Mouse (Mus musculus) cerebellum, postnatal 25 days (tissue): ENCODE measurements at regions not wholly inside any gene's neighbourhood (a gene's known extent, or its start where the extent isn't known, plus 50 kb on each side); places are given as distances from the start of the nearest gene placed in this dataset.
A peak's percentile ranks its signal among the peaks of the same experiment; 100 is the strongest.

Experiments
- DNase-seq, 2 experiments: peaks; one replicate each; pipeline ENCODE4 v3.0.0; 2021; ENCODE audit warnings: mixed read lengths in 2 of 2

GRCm38 (mm10) chr11:52551451-52551850 lies 155.2 kb downstream of the 9530068E07Rik start:
- DNase-seq = no peak

- no peak for DNase-seq
Measured at GRCm38 (mm10) chr11:52552860-52553259, 156.6 kb downstream of the 9530068E07Rik start.

GRCm38 (mm10) chr11:52557836-52558235 lies 161.6 kb downstream of the 9530068E07Rik start:
- no peak for DNase-seq

- DNase-seq = no peak
Measured at GRCm38 (mm10) chr11:52558782-52559181, 162.6 kb downstream of the 9530068E07Rik start.

GRCm38 (mm10) chr11:52561281-52561680 lies 165.1 kb downstream of the 9530068E07Rik start:
- peak; percentile 18 to 40 for DNase-seq

GRCm38 (mm10) chr11:52565457-52565856 lies 169.2 kb downstream of the 9530068E07Rik start:
- DNase-seq = no peak

- DNase-seq = no peak
Measured at GRCm38 (mm10) chr11:52566026-52566425, 169.8 kb downstream of the 9530068E07Rik start.

- DNase-seq = no peak
Measured at GRCm38 (mm10) chr11:52567945-52568687, 171.9 kb downstream of the 9530068E07Rik start.

- no peak for DNase-seq
Measured at GRCm38 (mm10) chr11:52568794-52569193, 172.6 kb downstream of the 9530068E07Rik start.

- DNase-seq = no peak
Measured at GRCm38 (mm10) chr11:52569759-52570158, 173.5 kb downstream of the 9530068E07Rik start.

- DNase-seq = no peak
Measured at GRCm38 (mm10) chr11:52578471-52578870, 182.2 kb downstream of the 9530068E07Rik start.

- DNase-seq = no peak
Measured at GRCm38 (mm10) chr11:52579764-52580377, 183.6 kb downstream of the 9530068E07Rik start.

GRCm38 (mm10) chr11:52591596-52592180 lies 172.7 kb upstream of the Fstl4 start:
- no peak for DNase-seq

GRCm38 (mm10) chr11:52594092-52594491 lies 170.3 kb upstream of the Fstl4 start:
- no peak for DNase-seq

GRCm38 (mm10) chr11:52601196-52601595 lies 163.2 kb upstream of the Fstl4 start:
- no peak for DNase-seq

GRCm38 (mm10) chr11:52602061-52602561 lies 162.3 kb upstream of the Fstl4 start:
- DNase-seq = peak; percentile 26 to 31

- DNase-seq = no peak
Measured at GRCm38 (mm10) chr11:52602796-52603195, 161.6 kb upstream of the Fstl4 start.

GRCm38 (mm10) chr11:52610681-52611165 lies 153.7 kb upstream of the Fstl4 start:
- DNase-seq = no peak

GRCm38 (mm10) chr11:52615622-52616021 lies 148.8 kb upstream of the Fstl4 start:
- no peak for DNase-seq

- DNase-seq = no peak
Measured at GRCm38 (mm10) chr11:52618646-52619045, 145.8 kb upstream of the Fstl4 start.

GRCm38 (mm10) chr11:52622861-52623260 lies 141.6 kb upstream of the Fstl4 start:
- no peak for DNase-seq

- no peak for DNase-seq
Measured at GRCm38 (mm10) chr11:52628875-52629274, 135.6 kb upstream of the Fstl4 start.

- no peak for DNase-seq
Measured at GRCm38 (mm10) chr11:52629776-52630175, 134.7 kb upstream of the Fstl4 start.

GRCm38 (mm10) chr11:52631579-52631978 lies 132.9 kb upstream of the Fstl4 start:
- no peak for DNase-seq
